Mouse (Mus musculus) testis, adult 2 months (tissue): Measurements from ENCODE around the gene Slc5a3.

Experiments
- CTCF ChIP-seq: fragments of 200-500 bp; IDR thresholded peaks from 2 replicates; pipeline ENCODE4 v1.5.1; 2012; ENCODE audit warnings: low read depth, mild to moderate bottlenecking, inconsistent platforms, low read length, moderate library complexity; ENCODE audit not compliant: control insufficient read depth, insufficient read depth, insufficient replicate concordance
- POLR2A ChIP-seq: fragments of 200-500 bp; IDR thresholded peaks from 2 replicates; pipeline ENCODE4 v1.6.1; 2012; ENCODE audit warnings: low read depth, mild to moderate bottlenecking, inconsistent platforms, low read length, moderate library complexity; ENCODE audit not compliant: control insufficient read depth

GRCm38 (mm10) chr16:92098351-92099051 lies 40.4 kb downstream of the Slc5a3 start:
- TF ChIP-seq POLR2A (no peak), CTCF (no peak)
